Mouse (Mus musculus): ENCODE measurements around the gene Sptbn1.

Gene Sptbn1

GRCm38 (mm10) chr11:30211141-30211540 is 56.8 kb downstream of the Sptbn1 start:
- DNase-seq (ENCODE audit: low spot score): no peak

GRCm38 (mm10) chr11:30210100-30210811 is 57.7 kb downstream of the Sptbn1 start:
- DNase-seq (ENCODE audit: low spot score): no peak

GRCm38 (mm10) chr11:30209495-30209894 is 58.5 kb downstream of the Sptbn1 start:
- DNase-seq (ENCODE audit: low spot score): peak; percentile 61

GRCm38 (mm10) chr11:30204398-30204797 is 63.6 kb downstream of the Sptbn1 start:
- DNase-seq (ENCODE audit: low spot score): no peak

- DNase-seq (ENCODE audit: low spot score): no peak
These were observed 67.6 kb downstream of the Sptbn1 start for GRCm38 (mm10) chr11:30200391-30200790.

GRCm38 (mm10) chr11:30198091-30198675 is 69.8 kb downstream of the Sptbn1 start:
- peak; percentile 78 for DNase-seq (ENCODE audit: low spot score)

GRCm38 (mm10) chr11:30197564-30198090 is 70.3 kb downstream of the Sptbn1 start:
- peak; percentile 80 for DNase-seq (ENCODE audit: low spot score)

- DNase-seq (ENCODE audit: low spot score): no peak
These were observed 71.5 kb downstream of the Sptbn1 start for GRCm38 (mm10) chr11:30196368-30197070.

- no peak for DNase-seq (ENCODE audit: low spot score)
These were observed 72.2 kb downstream of the Sptbn1 start for GRCm38 (mm10) chr11:30195756-30196155.

- no peak for DNase-seq (ENCODE audit: low spot score)
These were observed 73.2 kb downstream of the Sptbn1 start for GRCm38 (mm10) chr11:30194800-30195199.

- no peak for DNase-seq (ENCODE audit: low spot score)
These were observed 77.0 kb downstream of the Sptbn1 start for GRCm38 (mm10) chr11:30190959-30191358.

GRCm38 (mm10) chr11:30190119-30190518 is 77.9 kb downstream of the Sptbn1 start:
- no peak for DNase-seq (ENCODE audit: low spot score)

- peak; percentile 64 for DNase-seq (ENCODE audit: low spot score)
These were observed 81.0 kb downstream of the Sptbn1 start for GRCm38 (mm10) chr11:30186902-30187470.

GRCm38 (mm10) chr11:30184527-30184926 is 83.4 kb downstream of the Sptbn1 start:
- no peak for DNase-seq (ENCODE audit: low spot score)

GRCm38 (mm10) chr11:30182716-30183411 is 85.1 kb downstream of the Sptbn1 start:
- no peak for DNase-seq (ENCODE audit: low spot score)

- no peak for DNase-seq (ENCODE audit: low spot score)
These were observed 89.8 kb downstream of the Sptbn1 start for GRCm38 (mm10) chr11:30178193-30178592.

- no peak for DNase-seq (ENCODE audit: low spot score)
These were observed 90.7 kb downstream of the Sptbn1 start for GRCm38 (mm10) chr11:30177145-30177840.

- DNase-seq (ENCODE audit: low spot score): no peak
These were observed 91.9 kb downstream of the Sptbn1 start for GRCm38 (mm10) chr11:30176111-30176510.

GRCm38 (mm10) chr11:30175623-30176022 is 92.4 kb downstream of the Sptbn1 start:
- DNase-seq (ENCODE audit: low spot score): no peak

- DNase-seq (ENCODE audit: low spot score): no peak
These were observed 96.3 kb downstream of the Sptbn1 start for GRCm38 (mm10) chr11:30171586-30172178.

GRCm38 (mm10) chr11:30171184-30171583 is 96.8 kb downstream of the Sptbn1 start:
- no peak for DNase-seq (ENCODE audit: low spot score)
